Mouse (Mus musculus) mouse embryonic stem cell (cell line): ENCODE data around the gene Ebf3.

ENCODE experiments used
- in situ Hi-C, 2 experiments: fragments of 300-500 bp; cut with MboI; formaldehyde crosslinking; loops; 1 replicate in 1 of 2; 3 replicates in 1 of 2; pipeline ENCODE4 v1.14.3; 2019 to 2020; ENCODE audit warnings: low sequenced_read_pairs in 2 of 2, low pct_unique_long_range_greater_than_20kb in 1 of 2, mixed read lengths in 1 of 2; ENCODE audit not compliant: unreplicated experiment in 1 of 2

Gene Ebf3

DNA sequence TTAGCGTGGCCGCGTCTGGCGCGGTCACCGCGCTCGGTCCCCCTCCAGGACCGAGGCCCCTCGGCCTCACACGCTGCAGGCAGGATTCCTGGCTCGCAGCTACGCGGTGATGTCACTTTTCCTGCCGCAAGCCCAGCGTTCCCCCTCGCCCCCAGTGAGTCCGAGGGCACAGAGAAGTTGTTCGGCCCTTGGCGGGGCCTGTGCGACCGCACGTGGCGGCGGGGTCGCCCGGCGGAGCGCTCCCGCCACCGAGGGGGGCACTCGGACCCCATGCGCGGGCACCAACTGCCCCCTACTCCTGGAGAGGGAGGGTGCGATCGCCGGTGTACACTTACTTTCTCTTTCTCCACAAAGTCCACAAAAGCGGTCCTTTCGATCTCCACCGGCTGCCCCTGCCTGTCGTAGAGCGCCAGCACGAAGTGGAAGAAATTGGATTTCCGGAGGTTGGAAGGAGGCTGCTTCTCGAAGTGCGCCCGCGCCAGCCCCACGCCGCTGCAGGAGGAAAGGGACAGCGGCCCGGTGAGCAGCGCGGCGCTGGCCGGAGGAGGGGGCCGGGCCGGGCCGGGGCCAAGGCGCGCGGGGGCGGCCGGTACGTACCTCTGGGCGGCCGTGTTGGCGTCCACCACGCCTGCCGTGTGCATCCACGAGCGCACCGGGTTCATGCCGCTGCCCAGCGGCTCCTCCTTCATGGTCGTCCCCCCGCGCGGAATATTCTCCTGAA, 902 bp downstream of the Ebf3 start:
- in situ Hi-C loops = loop anchor here (10.0 to 25.0 kb wide), 3 partner anchors 726 to 826 kb away; no protein-coding TSS in a partner anchor

DNA sequence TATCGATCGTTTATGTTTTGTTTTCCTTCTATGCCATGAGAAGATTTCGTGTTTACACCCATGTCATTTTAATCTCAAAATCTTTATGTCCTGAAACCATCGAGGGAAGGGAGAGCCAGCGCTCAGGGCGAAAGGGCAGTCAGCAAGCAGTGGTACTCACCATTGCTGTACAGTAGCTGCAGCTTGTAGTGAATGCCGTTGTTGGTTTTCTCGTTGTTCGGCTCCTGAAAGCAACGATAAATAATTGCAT, 1.4 kb downstream of the Ebf3 start:
- in situ Hi-C loops = loop anchor here (10.0 to 25.0 kb wide), 3 partner anchors 726 to 826 kb away; no protein-coding TSS in a partner anchor

DNA sequence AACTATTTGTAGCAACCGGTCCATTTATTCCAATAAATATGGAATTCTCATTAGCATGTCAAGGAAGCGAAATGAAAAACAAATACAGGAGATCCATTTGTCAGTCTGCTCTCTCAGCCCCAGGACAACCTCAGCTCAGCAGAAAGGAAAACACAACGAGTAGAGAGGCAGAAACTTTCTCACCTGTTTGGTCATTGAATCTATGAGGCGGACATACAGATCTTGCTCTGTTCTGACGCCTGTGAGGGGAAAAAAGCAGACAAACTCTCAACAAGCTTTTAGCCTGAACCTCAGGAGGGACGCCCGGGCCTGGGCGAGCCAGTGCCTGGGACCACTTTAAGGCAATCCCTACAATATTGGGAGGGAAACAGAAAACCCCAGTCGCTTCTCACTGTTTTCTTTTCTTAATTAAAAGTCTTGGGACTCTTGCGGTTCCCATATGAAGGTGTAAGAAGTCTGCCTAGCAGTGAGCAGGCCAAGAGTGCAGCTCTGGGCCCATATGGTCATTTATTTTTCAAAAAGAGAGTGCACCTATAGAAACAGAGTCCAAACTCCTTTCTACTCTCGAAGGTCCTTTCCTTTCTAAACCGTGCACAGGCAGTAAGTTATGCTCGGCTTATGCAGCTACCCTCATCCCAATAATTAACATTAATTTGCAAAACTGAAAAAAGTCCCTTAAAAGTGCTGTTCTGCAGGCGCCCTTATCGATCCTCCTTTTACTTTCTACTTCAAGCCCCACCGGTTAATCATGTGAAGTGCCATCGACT, 1.9 kb downstream of the Ebf3 start:
- in situ Hi-C loops = loop anchor here (10.0 to 25.0 kb wide), 3 partner anchors 725 to 825 kb away; no protein-coding TSS in a partner anchor

DNA sequence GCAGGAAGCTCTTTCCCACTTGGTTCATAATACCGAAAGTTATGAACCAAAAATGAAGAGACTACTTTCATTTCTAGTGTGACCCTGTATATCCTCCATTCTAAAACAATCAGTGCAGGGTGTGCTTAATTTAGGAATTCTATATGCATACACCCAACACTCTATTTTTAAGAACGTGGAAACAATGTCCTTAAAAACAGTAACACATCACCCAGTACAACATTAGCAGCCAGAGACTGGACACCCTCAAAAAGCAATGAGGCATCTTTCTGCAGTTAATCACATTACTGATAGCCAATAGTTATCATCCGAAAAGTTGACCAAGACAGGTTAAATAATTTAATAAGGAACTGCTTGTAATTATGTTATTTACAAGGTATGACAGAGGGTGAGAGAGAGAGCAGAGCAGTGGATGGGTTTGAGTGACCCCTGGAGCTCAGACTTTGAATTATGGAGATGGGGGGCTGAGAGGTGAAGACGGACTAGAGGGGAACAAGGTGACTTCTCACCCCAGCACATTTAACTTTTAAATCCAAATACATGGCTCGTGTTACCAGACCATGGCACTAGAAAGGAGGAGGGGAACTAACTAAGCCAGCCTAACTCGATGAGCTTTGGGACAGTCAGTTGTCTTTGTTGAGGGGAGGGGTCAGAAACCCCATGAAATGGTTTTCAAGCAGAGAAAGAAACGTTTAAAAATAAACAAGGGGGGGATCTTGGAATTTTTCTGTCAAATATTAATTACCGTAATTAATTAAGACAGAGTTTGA, 2.7 kb downstream of the Ebf3 start:
- in situ Hi-C loops = loop anchor here (10.0 to 25.0 kb wide), 3 partner anchors 724 to 824 kb away; no protein-coding TSS in a partner anchor

DNA sequence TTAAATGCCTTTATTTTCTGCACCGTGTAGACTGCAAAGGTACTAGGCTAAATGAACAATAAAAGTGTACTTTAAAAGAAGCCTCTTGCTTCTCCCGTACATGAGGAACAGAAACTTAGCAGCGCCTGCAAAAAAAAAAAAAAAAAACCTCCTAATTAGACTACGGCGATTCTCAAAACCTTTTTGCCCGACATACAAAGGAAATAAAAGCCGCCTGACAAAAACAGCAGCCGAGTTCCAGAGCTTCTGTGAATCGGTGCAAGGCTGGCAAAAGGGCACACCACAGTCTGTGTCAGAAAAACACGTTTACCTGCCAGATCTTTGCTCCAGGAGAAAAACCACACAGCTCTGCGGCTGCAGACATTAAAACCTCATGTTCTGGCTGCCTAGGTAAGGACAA, 3.4 kb downstream of the Ebf3 start:
- in situ Hi-C loops = loop anchor here (10.0 to 25.0 kb wide), 3 partner anchors 724 to 824 kb away; no protein-coding TSS in a partner anchor

DNA sequence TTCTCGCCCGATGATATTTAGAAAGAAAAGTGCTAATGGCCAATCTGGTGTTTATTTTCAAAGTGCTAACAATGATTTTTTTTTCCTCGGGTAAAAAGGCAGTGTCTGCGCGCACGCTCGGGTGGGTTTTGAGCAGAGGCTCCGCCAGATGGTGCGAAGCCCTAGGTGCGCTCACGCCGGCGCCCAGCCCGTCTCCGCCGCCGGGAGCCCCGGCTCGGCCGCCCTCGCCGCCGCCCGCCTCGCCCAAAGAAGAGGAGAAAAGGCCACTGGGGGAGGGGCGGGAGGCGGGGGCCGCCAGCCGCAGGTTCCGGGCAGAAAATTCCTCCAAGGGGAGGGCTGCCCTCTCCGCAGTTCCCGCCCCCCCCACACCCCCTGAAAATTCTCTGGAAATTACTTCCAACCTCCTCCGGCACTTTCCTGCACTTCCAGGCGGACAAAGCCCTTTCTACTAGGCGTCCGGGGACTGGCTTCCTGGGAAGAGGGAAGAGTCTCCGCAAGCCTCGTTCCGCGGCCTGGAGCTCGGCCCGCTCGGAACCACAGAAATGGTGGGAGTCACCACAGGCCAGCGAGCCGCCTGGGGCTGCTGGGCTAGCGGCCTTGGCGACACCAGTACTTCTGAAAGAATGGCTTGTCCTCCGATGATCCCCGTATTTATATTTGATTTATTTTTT, 4.0 kb downstream of the Ebf3 start:
- in situ Hi-C loops = loop anchor here (10.0 to 25.0 kb wide), 3 partner anchors 723 to 823 kb away; no protein-coding TSS in a partner anchor

DNA sequence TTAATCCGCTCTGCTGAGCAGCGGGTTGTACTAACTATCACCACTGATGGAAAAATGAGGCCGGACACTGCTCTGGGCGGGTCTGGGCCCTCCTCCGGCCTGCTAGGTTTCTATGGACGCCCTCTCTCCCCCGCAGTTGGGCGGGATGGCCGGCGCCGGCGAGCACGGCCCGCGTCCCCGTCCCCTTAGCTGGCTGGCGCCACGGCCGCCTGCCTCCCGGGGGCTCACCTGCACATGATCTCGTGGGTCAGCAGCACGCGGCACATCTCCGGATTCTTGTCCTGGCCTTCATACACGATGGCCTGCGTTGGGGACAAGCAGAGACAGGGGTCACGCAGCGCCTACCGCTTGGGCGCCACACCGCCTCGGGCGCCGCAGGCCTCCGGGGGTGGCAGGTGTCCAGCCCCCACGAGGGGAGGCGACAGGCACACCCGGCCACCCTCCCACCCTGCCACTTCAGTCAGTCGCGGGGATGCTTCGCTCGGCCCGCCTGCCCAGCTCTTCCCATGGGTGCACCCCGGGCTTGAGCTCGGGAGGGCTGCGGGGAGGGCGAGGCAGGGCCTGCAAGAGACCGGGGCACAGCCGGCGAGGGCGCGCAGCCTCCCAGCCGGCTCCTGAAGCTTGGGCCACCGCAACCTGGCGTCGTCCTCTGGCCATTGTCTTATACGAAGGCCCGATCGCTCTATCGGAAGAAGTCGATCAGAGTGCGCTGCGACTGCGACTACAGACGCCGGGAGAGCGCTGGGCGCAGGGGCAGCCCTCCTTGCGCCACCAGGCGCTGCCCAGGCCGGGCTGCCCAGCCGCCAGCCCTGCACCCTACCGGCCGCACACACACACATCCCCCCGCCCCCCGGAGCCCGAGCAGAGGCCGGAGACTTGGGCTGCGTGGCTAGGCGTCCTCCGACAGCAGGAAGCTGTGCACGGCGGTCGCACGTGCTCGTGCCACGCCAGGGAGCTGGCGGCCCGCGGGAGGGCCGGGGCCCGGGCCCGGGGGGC, 4.9 kb downstream of the Ebf3 start:
- in situ Hi-C loops = loop anchor here (10.0 to 25.0 kb wide), 3 partner anchors 722 to 822 kb away; no protein-coding TSS in a partner anchor

DNA sequence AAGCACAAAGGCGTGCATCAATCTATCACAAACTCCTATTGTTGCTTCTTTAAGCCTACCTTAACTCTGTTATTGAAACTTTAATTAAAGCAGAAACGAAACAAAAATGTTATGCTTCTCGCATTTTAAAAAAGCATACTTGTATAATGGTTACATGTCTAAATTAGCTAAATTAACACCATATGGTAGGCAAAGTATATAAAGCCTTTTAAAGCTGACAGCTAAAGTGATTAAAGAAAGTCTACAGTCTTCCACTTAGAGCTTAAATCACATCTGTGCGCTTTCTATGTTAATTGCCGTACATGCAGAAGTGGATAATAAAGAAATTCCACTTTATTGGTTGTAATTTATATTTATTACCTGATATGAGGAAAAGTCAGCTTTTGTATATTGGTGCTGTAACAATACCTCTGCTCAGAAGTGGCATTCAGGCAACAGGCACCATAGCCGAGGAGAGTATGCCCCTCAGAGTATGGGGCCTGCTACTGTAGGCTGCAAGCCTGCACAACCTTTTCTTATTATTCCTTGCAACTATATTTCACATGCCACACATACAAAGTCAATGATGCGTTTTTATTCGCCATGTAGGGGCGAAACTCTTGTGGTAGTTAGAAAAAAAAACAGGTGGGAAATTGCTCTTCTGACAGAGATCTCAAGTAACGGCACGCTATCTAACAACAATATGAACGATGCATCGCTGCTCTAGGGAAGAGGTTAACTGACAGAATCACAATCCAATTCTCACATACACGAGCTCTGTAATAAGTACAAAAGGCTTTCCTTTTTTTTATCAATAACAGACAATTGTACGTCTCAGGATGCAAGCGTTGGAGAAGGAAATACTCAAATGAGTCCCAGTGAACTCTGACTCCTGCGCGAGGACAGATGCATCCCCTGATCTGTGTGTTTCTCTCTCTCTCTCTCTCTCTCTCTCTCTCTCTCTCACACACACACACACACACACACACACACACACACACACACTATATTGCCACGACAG, 5.9 kb downstream of the Ebf3 start:
- in situ Hi-C loops = loop anchor here (25.0 kb wide), 2 partner anchors 721 to 821 kb away; no protein-coding TSS in a partner anchor

DNA sequence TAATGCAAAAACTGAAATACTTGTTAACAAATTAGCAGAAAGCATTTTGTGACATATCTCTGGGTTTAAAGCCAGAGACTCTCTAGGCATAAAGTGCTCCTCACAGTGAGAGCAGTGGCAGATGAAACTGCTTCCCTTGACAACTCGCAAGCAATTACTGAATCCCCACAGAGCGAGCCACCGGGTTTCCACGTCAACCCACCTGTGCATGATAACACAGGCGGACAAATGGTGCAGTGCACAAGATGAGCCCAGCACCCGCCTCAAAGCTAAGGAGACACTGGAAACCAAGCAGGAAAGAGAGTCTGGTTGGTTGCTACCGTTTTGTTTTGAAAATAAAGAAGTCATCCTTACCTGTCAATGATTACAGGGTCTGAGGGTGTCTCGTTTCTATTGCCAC, 7.1 kb downstream of the Ebf3 start:
- in situ Hi-C loops = loop anchor here (25.0 kb wide), 2 partner anchors 720 to 820 kb away; no protein-coding TSS in a partner anchor

DNA sequence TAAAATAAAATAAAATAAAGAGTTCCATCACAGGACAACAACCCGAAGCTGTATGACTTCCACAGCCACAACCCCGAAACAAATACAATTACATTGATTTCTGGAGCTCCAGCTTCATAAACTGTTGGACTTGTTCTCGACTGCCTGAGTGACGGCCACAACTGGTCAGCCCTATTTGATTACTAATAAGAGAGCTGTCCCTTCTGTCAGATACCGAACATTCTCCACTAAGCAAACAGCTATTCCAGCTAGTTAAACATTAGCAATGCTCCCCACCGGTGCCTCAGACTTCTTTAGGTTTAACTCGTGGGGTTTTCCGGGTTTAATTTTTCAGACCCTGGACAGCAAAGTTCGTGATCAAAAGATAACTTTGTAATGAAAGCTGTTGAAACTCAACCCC, 8.1 kb downstream of the Ebf3 start:
- in situ Hi-C loops = loop anchor here (25.0 kb wide), 2 partner anchors 719 to 819 kb away; no protein-coding TSS in a partner anchor

DNA sequence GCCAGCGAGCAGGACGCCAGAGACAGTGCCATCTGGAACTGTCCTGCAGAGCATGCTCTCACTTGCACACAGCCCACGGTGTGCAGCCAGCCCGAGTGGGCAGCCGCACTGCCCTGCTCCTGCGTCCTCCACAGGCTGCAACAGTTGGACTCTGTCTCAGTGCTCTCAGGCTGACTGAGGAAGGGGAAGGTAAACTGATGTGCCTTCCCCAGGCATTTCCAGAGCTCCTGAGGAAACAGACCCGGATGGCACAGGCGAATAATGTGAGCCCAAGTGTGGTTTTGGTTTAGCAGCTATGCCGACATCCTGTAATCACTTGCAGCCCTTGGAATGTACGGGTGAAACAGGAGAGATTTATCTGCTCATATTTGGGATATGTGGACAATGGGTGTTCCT, 10.5 kb downstream of the Ebf3 start:
- in situ Hi-C loops = loop anchor here (25.0 kb wide), 2 partner anchors 716 to 816 kb away; no protein-coding TSS in a partner anchor

DNA sequence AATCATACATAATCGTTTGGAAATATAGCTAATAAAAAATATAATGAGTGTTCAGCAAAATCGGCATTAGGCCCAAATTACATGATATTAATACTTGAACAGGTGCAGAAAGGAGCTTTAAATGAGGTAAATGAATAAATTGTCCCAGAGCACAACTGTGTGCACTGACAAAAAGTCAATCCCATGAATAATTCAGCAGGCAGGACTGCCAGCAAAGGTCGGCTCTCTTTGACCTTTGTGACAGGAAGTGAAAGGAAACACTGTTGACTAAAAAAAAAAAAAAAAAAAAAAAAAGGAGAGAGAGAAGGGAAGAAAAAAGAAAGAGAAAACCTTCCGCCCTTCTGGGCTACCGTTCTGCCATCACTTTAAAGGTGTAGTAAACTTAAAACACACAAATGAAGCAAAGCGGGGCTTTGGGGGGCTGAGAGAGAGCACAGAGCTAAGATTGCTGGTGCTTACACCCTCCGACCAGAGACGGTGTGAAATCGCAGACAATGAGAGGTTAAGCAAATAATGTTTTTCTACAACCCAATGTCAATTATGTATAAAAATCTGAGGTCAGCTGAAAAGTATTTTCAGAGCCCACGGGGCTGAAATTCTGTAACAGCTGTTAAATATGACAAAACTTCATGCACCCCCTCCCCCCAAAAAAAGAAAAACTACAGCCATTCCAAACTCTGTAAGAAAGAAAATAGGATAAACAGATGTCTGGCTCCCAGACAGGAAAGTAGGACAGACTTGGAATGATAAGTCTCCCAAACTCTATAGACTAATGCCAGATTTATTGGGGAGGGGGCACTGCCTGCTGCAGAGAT, 11.1 kb downstream of the Ebf3 start:
- in situ Hi-C loops = loop anchor here (25.0 kb wide), 2 partner anchors 716 to 816 kb away; no protein-coding TSS in a partner anchor

DNA sequence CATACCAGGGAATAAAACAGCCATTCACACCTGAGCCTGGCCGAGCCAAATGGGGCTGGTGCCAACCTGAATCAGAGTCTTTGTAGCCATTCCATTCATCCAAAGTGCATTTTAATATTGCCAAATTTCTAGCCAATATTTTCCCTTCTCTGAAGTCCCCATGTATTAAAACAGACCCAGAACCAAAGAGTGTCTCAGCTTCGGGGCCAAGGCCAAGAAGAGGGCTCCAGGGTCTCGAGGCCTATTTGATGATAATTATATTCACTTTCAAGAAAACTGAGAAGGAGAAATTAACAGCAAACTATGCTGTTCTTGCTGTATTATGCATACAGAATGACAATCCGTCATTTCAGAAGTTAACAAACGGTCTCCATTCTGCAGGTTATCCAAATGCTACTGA, 12.1 kb downstream of the Ebf3 start:
- in situ Hi-C loops = loop anchor here (25.0 kb wide), 2 partner anchors 715 to 815 kb away; no protein-coding TSS in a partner anchor

DNA sequence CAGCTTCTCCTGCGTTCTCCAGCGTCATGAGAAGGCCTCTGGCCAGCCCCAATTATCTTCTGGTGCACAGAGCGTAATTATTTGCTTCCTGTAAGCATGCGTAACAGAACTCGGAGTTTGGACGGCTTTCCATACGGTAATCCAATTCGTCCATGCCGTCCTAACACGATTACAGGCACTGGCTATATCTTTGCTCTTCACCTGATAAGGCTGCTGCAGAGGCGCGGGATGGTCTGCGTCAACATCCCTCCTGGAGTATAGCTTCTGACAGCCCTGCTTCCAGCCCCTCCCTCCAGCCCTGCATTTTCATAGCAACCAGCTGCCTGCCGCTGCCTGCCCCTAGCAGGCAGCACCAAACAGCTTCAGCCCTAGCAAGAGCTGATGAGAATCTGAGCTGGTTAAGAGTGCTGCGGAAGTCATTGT, 12.9 kb downstream of the Ebf3 start:
- in situ Hi-C loops = loop anchor here (25.0 kb wide), 2 partner anchors 714 to 814 kb away; no protein-coding TSS in a partner anchor

DNA sequence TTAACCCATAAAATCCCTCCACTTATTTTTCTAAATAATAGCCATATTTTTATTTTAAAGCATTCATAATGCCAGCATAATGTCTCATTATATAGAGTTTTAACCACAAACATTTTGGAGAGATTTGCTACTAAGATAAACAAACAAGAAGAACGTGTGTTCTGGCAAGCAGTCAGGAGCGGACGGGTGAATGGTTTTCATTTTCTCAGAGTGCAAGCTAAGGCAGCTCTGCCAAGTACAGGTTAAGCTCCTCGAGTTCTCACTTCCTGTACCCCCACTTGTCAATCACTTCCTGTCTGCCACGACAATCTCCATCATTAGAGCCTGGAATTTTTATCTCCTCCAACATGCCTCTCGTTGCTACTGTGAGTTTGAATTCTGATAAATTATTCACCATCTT, 13.4 kb downstream of the Ebf3 start:
- in situ Hi-C loops = loop anchor here (25.0 kb wide), 2 partner anchors 714 to 814 kb away; no protein-coding TSS in a partner anchor
